Mouse (Mus musculus): ENCODE results near the gene Gm11757. TPM values are rescaled to one million over a fixed set of nuclear protein-coding genes. Genes with fewer than 3 reads are reported as not detected.
"Not testable (repeated sequence)": the region's sequence is repeated elsewhere in the genome, so short reads cannot be mapped to it uniquely, and the experiment has no call there.

Gene Gm11757
- polyA plus RNA-seq (2012; rRNA removed), result not detected in 2 replicates

DNA sequence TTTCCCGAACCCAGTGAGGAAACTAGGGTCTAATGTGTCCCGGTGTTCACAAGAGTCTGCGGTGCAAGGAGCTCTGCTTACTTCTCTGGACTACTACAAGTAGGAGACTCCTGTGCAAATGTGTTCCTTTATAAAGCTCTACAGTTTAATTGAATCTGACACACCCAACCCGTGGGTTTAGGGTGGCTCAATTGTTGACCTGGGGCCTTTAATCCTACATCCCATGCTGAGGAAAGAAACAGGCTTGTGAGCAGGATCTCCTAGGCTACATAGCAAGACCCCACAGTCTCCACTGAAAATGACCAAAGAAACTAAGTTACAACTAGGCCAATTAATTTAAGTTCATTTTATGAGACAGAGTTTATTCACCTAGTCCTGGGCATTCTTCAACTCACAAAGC, at the start of gene Gm11757:
Gene Gm11757, minus strand, starts transcription at position 101 of the 400 bp plus-strand sequence.
- H3K4me3 ChIP-seq (ENCODE audit: control insufficient read depth, low read depth, low read length); H3K27ac ChIP-seq (ENCODE audit: control insufficient read depth, insufficient read depth, low read depth, low read length); H3K36me3 ChIP-seq (ENCODE audit: control insufficient read depth, insufficient read depth, low read length); H3K4me1 ChIP-seq (ENCODE audit: control insufficient read depth, insufficient read depth, low read length); H3K27me3 ChIP-seq (ENCODE audit: control insufficient read depth, insufficient read depth, low read length): not testable (repeated sequence)

DNA sequence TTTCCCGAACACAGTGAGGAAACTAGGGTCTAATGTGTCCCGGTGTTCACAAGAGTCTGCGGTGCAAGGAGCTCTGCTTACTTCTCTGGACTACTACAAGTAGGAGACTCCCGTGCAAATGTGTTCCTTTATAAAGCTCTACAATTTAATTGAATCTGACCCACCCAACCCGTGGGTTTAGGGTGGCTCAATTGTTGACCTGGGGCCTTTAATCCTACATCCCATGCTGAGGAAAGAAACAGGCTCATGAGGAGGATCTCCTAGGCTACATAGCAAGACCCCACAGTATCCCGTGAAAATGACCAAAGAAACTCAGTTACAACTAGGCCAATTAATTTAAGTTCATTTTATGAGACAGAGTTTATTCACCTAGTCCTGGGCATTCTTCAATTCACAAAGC, 29.7 kb upstream of the Gm11757 start, which contains the start of gene Gm11756:
Gene Gm11756, minus strand, starts transcription at position 101 of the 400 bp plus-strand sequence.
- H3K36me3 ChIP-seq (ENCODE audit: control insufficient read depth, insufficient read depth, low read length); H3K4me3 ChIP-seq (ENCODE audit: control insufficient read depth, low read depth, low read length); H3K27me3 ChIP-seq (ENCODE audit: control insufficient read depth, insufficient read depth, low read length); H3K4me1 ChIP-seq (ENCODE audit: control insufficient read depth, insufficient read depth, low read length); H3K27ac ChIP-seq (ENCODE audit: control insufficient read depth, insufficient read depth, low read depth, low read length): not testable (repeated sequence)

DNA sequence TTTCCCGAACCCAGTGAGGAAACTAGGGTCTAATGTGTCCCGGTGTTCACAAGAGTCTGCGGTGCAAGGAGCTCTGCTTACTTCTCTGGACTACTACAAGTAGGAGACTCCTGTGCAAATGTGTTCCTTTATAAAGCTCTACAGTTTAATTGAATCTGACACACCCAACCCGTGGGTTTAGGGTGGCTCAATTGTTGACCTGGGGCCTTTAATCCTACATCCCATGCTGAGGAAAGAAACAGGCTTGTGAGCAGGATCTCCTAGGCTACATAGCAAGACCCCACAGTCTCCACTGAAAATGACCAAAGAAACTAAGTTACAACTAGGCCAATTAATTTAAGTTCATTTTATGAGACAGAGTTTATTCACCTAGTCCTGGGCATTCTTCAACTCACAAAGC, 14.9 kb upstream of the Gm11757 start, which contains the start of gene Gm13871:
Gene Gm13871, minus strand, starts transcription at position 101 of the 400 bp plus-strand sequence.
- H3K27me3 ChIP-seq (ENCODE audit: control insufficient read depth, insufficient read depth, low read length); H3K4me3 ChIP-seq (ENCODE audit: control insufficient read depth, low read depth, low read length); H3K4me1 ChIP-seq (ENCODE audit: control insufficient read depth, insufficient read depth, low read length); H3K27ac ChIP-seq (ENCODE audit: control insufficient read depth, insufficient read depth, low read depth, low read length); H3K36me3 ChIP-seq (ENCODE audit: control insufficient read depth, insufficient read depth, low read length): not testable (repeated sequence)

DNA sequence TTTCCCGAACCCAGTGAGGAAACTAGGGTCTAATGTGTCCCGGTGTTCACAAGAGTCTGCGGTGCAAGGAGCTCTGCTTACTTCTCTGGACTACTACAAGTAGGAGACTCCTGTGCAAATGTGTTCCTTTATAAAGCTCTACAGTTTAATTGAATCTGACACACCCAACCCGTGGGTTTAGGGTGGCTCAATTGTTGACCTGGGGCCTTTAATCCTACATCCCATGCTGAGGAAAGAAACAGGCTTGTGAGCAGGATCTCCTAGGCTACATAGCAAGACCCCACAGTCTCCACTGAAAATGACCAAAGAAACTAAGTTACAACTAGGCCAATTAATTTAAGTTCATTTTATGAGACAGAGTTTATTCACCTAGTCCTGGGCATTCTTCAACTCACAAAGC, 14.7 kb downstream of the Gm11757 start, which contains the start of gene Gm11758:
Gene Gm11758, minus strand, starts transcription at position 101 of the 400 bp plus-strand sequence.
- not testable (repeated sequence) for H3K27me3 ChIP-seq (ENCODE audit: control insufficient read depth, insufficient read depth, low read length); H3K36me3 ChIP-seq (ENCODE audit: control insufficient read depth, insufficient read depth, low read length); H3K4me1 ChIP-seq (ENCODE audit: control insufficient read depth, insufficient read depth, low read length); H3K27ac ChIP-seq (ENCODE audit: control insufficient read depth, insufficient read depth, low read depth, low read length); H3K4me3 ChIP-seq (ENCODE audit: control insufficient read depth, low read depth, low read length)

Other genes starting within 250 kb of the Gm11757 start
- not detected in 2 replicates for gene Gm11239, start 222.8 kb downstream of the Gm11757 start, polyA plus RNA-seq (2012; rRNA removed)
- not detected in 2 replicates for gene Gm428, start 207.6 kb downstream of the Gm11757 start, polyA plus RNA-seq (2012; rRNA removed)
- gene Rasef, start 100.1 kb downstream of the Gm11757 start, polyA plus RNA-seq (2012; rRNA removed), result 12.1 and 12.4 TPM in 2 replicates
- gene Gm11758, start 14.8 kb downstream of the Gm11757 start, polyA plus RNA-seq (2012; rRNA removed), result not detected in 2 replicates
- gene Gm13871, start 14.8 kb upstream of the Gm11757 start, polyA plus RNA-seq (2012; rRNA removed), result not detected in 2 replicates
- not detected in 2 replicates for gene Gm11756, start 29.6 kb upstream of the Gm11757 start, polyA plus RNA-seq (2012; rRNA removed)
- gene 2310002L09Rik, start 59.7 kb upstream of the Gm11757 start, polyA plus RNA-seq (2012; rRNA removed), result not detected in 2 replicates
- 0.12 and 0.31 TPM in 2 replicates for gene Frmd3, start 122.3 kb upstream of the Gm11757 start, polyA plus RNA-seq (2012; rRNA removed)

Measured in testis, adult 2 months (tissue).